Mouse (Mus musculus) embryonic fibroblast, embryonic 13.5 days (primary cell): ENCODE data around the gene Arl6ip1.

ENCODE experiments used
- CTCF ChIP-seq: IDR thresholded peaks from 2 replicates; pipeline ENCODE4 v1.5.1; 2011; ENCODE audit warnings: mild to moderate bottlenecking, control low read depth, low read length, moderate library complexity, borderline replicate concordance; ENCODE audit not compliant: insufficient read depth
- POLR2A ChIP-seq: IDR thresholded peaks from 2 replicates; pipeline ENCODE4 v1.6.1; 2011; ENCODE audit warnings: low read depth, mild to moderate bottlenecking, control low read depth, low read length, moderate library complexity

- TF ChIP-seq CTCF (no peak), POLR2A (no peak)
Measured at GRCm38 (mm10) chr7:118154150-118154549, 24.7 kb upstream of the Arl6ip1 start.
